Mouse (Mus musculus) cerebellum, postnatal 36 days (tissue): Measurements from ENCODE around the gene Larp4.

Experiments
- DNase-seq, 2 experiments: peaks; one replicate each; pipeline ENCODE4 v3.0.0; 2021 to 2022; ENCODE audit warnings: mixed read lengths in 2 of 2

Larp4 gene

DNA sequence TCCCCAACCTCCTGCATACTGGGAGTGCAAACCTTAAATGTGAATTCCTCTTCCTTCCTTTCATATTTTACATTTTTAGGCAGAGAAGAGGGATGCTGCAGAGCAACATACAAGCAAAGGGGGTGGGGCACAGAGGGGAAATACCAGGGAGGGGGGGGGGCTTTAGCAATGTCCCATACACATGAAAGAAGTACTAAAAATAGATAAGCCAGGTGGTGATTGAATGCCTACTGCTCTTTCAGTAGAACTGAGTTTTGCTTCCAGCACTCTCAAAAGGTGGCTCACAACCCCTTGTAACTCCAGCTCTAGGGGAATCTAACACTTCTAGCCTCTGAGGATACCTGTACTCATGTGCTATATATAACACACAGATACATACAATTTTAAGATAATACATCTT, 36.3 kb downstream of the Larp4 start:
- DNase-seq, result no peak

DNA sequence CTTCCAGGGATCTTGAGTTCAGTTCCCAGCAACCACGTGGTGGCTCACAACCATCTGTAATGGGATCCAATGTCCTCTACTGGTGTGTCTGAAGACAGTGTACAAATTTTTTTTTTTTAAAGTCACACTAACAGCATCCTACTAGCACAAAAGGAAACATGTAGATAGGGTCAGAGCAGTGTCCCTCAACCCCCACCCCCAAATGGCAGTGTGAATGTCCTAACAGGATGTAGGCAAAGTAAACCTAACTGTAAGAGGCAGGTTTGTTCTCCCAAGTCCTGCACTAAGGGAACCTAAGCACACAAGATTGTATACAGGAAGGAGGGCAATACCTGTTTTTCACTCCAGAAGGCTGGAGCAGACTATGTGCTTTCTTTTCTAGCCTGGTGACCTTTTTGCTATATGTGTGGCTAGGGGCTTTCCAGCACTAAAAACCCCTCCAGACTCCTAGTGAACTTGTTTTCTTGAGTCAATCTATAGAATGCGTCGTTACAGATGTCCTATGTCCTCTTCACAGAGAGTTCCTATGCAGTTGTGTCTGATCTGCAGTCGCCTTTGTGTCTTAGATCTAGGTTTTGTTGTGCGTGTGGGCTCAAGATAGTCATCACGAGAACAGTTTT, 48.5 kb downstream of the Larp4 start:
- DNase-seq, result no peak

DNA sequence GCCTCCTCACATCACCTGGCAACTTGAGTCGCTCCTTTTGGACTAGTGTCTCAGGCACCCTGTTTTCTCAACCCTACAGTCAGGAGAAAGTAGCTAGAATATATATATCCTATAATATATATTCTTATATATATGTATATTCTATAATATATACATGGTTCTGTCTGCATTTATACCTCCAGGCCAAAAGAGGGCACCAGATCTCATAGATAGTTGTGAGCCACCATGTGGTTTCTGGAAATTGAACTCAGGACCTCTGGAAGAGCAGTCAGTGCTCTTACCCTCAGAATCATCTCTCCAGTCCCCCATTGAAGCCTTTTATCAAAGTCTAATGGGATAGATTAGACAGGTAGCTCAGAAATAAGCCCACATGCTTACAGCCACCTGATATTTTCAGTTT, 51.3 kb downstream of the Larp4 start:
- DNase-seq, result no peak

DNA sequence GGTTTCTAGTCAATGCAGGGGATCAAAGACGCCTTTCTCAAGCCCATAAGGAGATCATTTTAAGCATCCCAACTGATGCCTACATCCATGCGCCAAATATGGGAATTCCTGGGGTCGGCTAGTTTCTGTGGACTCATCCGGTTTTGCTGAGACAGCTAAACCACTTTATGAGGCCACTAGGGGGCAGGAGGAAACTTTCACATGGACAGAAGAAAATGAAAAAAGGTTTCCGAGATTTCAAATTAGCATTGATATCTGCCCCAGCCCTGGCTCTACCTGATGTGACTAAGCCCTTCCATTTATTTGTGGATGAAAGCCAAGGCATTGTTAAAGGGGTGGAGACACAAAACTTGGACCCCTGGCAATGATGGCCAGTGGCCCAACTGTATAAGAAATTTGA, 53.1 kb downstream of the Larp4 start:
- peak; percentile 41 to 58 for DNase-seq

DNA sequence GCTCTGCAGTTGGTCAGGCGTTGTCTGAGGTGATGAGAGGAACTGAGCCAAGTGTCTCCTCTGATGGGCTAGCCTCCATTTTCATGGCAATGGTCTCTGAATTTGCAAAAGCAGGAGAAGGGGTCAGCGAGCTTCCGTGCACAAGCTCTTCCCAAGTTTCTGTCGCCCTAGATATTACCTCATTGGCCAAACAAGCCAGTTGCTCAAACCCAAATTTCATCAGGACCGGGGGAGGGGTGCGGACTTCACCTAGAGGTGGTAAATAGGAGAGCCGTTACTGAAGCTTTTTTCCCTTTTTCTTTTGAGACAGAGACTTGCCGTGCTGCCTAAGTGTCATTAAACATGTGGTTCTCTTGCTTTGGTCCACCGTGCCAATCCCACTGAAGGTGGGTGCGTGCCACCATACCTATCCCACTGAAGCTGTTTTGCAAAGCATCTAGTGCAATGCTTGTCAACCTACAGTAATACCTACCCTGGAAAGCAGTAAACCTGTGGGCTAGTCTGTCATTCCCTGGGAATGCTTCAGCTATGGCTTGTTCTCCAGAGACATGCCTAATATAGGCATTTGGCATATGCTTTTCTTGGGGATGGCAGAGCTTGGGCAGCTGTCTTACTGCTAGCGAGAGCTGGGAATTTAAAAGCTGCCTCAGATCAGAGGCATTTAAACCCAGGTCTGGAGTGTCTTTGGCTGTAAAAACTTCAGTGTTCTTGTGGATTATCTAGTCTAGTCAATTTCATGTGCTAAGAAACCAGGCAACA, 55.4 kb downstream of the Larp4 start:
- DNase-seq, result no peak

DNA sequence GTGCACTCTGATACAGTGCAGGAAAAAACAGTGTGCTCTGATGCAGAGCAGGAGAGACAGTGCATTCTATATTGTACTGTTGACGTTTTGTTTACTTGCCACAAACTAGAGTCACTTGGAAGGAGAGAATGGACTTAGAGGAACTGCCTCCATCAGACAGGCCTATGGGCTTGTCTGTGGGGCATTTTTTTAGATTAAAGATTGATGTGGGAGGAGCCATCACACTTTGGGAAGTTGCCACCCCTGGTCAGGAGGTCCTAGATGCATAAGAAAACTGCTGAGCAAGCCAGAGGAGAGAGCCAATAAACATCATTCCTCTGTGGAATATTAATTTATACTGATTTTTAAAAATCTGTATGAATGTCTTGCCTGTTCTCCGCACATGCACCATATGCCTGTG, 58.3 kb downstream of the Larp4 start:
- DNase-seq, result no peak

DNA sequence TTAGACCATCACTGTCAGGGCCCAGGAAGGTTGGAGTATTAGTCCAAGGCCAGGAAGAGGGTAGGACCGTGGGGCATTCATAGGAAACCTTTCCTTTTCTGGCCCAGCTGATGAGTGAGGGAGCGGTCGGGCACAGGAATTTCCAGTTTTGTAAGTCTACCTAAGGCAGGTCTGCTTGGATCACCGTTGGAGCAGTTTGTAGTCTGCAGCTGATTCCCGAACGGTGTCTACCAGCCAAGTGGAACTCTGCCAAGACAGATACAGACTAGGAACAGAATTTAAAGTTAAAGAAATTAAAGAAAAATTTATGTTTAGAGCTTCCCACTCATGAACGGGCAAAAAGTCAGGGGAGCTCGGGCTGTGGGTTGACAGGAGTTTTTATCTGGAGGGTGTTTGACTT, 59.6 kb downstream of the Larp4 start:
- no peak for DNase-seq

DNA sequence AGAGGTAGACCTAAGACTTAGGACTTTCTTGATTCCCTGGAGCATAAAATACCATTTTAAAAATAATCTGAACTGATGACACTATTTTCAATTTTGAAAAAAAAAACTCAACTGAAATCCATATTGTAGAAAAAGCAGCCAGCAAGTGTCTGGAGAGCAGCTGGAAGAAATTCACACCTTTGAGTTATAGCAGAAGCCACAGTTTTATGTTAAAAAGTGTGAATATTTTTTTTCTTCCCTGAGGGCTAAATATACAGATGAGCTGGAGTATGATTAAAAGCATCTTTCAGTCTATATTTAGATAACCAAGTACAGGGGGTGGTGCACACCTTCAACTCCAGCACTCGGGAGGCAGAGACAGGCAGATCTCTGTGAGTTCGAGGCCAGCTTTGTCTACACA, 60.0 kb downstream of the Larp4 start:
- no peak for DNase-seq

DNA sequence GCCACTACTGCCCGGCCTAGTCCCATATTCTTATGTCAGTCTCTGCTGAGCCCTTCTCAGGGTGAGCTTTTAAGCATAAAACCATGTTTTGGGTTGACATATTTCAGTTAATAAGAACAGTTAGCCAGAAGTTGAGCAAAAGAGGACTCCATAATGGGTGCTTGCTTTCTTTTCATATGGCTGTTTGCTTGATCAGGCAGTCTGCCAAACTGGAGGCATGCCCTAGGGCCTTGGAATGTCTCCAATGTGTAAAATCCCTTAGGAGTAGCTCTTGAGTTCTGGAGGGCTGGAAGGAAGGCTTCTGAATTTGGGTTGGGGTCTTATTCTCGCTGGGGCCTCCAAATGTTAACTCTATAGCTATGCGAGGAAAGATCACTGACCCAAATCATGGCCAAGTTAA, 62.7 kb downstream of the Larp4 start:
- no peak for DNase-seq

DNA sequence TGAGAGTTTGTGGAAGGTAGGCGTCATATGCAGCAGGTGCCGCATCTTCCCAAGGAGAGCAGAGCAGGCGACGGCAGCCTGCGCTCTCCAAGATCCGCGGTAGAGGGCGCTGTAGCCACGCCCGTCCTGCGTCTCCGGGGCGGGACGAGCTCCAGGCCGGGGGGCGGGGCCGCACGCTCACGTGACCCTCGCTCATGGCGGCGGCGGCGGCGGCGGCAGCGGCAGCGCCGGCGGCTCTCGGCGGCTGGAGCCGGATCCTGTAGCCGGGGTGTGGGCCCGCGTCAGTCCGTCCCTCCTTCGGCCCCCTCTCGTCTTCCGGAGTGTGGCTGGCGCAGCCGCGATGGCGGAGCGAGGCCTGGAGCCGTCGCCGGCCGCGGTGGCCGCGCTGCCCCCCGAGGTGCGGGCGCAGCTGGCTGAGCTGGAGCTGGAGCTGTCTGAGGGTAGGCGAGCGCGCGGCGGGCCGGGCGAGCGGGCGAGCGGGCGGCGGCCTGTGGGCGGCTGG, 68.7 kb downstream of the Larp4 start, which contains the start of gene Dip2b:
Gene Dip2b (plus strand): TSS at position 195 of the 502 bp plus-strand sequence.
- peak; percentile 98 to 99 for DNase-seq

DNA sequence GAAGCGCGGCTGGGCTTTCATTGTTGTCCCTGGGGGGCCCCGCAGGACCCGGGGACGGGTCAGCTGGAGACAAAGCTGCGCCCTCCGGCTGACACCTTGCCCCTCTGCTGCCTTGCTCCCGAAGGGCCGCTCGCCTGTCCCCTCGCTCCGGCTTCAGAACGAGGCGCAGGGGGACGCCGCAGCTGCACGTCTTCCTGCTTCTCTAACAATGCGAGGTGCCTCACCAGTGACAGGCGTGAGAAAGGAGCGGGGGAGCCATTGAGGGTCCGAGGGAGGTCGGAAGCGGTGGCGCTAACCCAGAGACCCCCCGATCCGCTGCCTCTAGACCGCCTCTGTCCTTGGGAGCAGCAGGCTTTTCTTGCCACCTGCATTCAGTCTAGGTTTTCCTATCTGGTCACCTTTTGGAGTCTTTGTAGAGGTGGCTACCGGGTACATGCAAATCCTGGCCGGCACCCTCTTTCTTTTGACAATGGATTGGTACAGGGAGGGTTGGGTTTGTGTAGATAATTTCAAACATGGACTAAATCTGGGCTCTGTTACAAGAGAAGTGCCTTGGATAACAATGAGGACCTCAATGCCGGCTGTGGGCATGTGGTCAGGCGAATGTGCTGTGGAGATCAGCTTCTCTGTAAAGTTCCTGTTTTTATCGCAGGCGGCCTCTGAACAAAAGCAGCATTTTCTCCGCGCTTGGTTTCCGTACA, 69.3 kb downstream of the Larp4 start:
- DNase-seq, result peak; percentile 42 to 57

DNA sequence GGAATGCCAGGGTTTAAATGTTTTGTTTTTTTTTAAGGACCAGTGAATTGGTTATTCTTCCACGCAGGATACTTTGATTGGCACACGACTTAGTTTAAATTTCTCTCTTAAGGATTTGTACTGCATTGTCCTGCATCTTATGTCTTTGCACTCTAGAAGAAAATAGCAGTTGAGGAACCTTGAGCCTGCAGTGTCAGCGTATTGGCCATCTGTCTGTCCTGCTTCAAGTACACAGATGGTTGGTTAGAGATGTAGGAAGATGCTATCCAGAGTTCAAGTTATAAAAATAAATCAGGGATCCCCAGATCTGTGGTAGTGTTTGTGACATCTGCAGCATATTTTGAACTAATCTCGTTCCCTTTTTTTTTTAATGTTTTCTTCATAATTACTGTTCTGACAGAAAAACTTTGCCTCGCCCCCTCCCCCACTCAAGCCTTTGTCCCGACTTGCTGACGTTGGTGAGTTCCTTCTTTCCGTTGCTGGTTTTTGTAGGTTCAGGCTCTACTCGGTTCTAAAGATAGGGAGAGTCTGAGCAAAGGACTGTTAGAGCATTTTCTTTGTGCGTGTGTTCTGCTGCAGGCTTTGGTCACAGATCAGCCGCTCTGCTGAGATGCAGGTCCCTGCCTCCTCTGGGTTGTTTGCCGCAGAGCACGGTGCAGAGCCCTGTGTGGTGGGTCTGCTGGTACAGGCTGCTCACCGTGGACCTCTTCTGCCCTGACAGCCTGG, 70.8 kb downstream of the Larp4 start:
- peak; percentile 38 to 44 for DNase-seq

DNA sequence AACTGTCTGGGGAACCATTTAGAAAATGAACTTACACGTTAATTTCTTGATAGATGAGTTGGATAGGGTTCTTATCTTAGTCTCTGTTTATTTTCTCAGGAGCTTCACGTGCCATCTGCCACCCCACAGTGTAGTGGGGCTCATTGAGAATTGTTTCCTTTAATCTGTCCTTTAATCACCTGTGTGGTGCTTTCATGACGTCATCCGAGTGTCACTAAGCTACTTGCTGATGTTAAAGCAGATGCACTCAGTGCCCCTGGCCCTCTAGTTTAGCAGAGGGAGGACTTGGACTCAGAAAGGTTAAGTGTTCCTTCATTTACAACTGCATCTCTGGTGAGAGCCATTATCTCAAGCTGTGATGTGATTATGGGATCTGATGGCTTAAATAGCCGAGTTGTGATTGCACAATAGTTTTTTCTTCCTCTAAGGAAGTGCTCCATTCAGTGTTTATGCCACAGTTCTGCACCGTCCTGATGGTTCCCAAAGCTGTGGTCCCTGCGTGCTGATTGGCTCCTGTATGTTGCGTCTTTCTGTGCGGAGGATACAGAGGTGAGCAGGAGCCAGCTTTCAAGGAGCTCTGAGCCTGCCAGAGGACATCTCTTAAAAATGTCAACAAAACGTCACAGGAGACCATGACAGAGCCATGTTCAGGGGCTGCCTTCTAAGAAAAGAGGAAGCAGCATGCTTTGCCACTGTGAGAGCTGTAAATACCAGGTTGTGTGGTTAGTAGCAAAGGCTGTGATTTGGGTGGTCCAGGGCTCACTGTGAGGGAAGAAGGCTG, 71.6 kb downstream of the Larp4 start:
- DNase-seq, result peak in 1 of 2 experiments; percentile 42

DNA sequence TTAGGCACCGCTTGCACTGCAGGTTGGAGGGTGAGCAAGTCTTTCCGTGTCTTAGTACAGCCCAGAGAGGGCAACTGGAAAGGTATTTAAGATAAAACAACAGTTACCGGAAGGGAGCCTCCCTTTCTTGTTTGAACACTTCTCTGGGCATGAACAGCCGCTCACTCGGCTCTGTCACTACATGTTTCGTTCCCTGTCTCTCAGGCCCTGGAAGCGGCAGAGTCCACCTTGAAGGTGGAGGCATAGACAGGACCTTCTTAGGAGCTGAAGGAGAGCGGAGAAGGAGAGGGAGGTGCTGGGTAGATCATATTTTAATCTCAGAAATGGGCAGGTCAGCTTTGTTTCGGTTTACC, 72.2 kb downstream of the Larp4 start:
- no peak for DNase-seq

DNA sequence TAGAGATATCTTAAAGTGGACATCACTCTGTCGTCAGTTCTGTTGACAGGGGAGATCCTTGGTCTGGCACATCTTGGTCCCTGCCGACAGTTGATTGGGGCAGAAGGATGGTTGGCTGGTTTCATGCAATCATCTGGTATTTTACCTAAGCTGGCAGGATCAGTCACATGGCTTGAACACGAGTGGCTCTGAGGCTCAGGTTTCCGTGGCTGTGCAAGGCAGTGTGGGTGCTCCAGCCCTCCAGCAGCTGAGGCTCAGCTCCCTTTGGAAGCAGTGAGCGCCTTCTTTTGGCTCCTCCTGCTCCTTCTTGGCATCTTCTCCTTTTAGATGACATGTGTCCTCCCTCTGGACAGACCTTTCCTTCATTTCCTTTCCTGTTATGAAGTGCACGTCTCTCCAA, 75.7 kb downstream of the Larp4 start:
- DNase-seq, result no peak

DNA sequence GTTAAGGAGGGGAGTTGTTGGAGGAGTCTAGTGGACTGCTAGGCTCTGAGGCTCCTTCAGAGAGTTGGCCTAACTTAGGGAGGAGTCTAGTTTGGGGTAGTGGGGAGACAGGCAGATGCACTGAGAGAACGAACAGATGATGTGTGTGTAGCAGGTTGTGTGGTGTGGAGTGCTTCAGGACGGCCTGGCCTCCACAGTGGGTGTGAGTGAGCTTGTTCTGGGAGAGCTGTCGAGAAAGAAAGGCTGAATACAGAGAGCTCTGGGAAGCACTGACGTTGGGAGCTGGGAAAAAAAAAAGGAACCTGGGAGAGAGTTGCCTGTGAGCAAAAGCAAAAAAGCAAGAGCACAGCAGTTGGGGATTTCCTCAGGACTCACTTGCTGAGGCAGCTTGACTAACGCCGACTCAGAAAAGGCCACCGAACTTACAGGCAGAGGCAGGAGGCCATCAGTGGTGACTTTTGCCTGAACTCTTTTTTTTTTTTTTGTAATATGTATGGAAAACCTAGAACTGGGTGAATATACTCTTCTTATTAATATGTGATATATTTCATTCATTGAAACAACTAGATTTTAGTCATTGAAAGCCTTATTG, 79.7 kb downstream of the Larp4 start:
- no peak for DNase-seq

DNA sequence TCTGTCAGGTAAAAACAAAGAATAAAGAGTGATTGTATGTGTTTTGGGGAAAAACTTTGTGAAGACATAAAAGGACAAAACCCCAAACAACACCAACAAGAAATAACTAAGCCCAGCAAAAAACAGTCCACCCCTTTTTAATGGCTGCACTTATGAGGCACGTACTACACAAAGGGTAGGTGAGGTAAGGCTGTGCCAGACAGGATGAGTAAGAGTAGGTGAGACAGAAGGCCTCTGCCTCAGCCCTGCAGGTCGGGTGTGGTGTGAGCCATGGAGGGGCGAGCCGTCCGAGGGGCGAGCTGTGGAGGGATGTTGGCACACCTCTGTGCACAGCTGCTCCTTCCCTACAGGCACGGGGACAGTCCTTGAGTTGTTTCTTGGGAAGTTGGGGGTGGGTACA, 81.1 kb downstream of the Larp4 start:
- DNase-seq, result no peak

DNA sequence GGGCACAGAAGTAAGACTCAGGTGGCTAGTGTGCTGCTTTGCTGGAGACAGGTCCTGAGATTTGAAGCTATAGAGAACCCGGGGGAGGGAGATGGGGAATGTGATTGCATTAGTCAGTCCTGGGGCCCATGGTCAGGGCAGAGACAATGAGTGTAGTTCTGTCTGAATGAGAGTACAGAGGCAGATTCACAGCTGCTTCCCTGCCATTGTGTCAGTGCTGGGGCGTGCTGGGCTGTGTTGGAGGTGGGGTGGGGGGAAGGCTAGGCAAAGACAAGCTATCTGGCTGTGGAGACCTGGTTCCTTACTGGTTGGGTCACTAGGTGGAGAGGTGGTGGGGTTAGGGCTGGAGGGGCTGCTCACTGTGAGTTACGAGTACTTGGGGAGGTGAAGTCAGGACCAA, 82.9 kb downstream of the Larp4 start:
- DNase-seq, result no peak

DNA sequence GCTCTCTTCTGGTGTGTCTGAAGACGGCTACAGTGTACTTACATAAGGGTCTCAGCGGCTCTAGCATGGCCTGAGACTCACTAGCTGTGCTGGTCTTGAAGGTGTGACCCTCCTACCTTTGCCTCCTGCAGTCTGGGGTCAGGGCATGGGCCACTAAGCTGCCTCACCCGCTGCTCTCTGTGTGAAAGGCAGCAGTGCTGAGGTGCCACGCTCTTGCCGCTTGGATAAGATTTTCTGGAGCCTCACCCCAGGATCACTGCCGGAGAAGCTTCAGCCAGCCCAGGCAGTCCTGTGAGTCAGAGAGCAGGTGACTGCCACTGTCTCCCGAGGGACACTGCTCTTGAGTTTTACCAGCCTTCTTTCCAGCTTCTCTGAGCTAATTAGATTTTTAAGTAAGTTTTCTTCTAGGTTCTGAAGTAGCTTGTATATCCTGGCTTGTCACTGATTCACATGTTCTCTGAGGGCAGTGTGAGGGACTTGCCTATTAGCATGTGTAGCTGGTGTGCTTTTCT, 86.6 kb downstream of the Larp4 start:
- no peak for DNase-seq

DNA sequence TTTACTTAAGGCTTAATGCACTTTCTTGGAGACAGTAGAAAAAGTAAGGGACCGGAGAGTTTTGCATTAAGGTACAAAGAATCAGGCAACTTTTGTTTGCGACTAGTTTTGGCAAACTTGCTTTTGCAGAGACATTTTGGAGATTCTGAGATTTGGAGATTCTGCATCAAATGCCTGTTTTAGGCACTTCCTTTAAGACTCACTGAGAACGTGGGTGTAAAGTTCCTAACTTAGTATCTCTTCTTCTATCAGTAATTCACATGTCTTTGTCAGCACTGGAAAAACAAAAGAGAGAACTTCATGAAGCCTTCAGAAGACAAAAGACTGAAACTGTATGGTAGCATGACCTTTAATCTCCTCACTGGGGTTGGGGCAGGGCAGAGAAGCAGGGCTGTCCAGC, 87.8 kb downstream of the Larp4 start:
- DNase-seq, result no peak

DNA sequence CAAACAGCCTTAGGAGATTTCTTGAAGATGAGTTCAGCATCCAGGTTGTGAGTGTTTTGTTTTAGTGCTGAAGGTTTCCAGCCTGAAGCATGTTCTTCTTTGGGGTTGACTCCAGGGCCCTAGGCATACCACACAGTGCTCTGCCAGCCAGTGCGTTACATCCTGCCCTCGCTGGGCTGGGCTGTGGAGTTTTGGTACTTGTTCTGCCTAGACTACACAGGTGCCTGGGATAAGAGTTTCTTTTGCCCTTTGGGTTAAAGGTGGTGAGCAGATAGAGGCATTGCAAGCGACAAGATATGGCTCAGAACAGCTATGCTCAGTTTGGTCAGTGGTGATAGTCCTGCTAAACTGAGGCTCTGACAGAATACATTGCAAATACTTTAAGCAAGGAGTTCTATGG, 88.3 kb downstream of the Larp4 start:
- no peak for DNase-seq

DNA sequence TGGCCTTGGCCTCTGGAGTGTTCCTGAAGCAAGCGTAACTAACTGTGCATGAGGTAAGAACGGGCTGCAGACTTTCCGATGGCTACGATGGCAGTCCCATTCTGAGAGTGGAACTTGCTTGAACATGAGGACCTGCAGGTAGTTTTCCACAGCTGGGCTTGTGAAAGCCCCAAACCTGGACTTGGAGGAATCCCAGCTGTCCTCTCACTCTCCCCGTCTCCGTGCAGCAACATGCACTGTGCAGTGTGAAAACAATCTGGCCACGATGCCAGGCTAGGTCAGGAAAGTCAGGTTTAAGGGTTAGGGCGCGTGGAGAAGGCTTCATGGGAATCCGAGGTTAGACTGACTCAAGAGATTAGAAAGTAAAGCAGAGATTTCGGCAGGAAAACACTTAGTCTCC, 89.0 kb downstream of the Larp4 start:
- no peak for DNase-seq
